Mouse (Mus musculus) brain, adult 2 months (tissue): Measurements from ENCODE around the gene Ebi3.

Experiments
- DNase-seq: peaks from one replicate; pipeline ENCODE4 v3.0.0; 2011; ENCODE audit warnings: low read depth, low spot score

The Ebi3 gene

DNA sequence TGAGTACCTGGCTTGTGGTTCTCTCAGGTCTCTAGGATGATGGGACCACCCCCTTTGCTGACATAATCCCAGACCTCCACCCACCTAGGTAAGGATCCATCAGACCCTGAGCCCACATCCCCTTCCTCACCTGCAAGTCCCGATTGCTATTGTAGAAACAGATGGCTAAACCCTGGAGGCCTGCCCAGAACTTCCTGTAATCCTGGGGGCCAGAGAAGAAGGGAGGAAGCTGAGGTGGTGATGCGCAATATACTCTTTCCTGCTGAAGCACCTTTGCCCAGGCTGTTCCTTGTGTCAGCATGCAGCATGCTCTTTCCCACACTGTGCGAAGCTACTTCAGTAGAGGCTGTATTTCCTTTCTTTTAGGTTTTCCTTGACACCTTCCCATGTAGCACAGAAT, 50.6 kb downstream of the Ebi3 start:
- DNase-seq: peak; percentile 63

DNA sequence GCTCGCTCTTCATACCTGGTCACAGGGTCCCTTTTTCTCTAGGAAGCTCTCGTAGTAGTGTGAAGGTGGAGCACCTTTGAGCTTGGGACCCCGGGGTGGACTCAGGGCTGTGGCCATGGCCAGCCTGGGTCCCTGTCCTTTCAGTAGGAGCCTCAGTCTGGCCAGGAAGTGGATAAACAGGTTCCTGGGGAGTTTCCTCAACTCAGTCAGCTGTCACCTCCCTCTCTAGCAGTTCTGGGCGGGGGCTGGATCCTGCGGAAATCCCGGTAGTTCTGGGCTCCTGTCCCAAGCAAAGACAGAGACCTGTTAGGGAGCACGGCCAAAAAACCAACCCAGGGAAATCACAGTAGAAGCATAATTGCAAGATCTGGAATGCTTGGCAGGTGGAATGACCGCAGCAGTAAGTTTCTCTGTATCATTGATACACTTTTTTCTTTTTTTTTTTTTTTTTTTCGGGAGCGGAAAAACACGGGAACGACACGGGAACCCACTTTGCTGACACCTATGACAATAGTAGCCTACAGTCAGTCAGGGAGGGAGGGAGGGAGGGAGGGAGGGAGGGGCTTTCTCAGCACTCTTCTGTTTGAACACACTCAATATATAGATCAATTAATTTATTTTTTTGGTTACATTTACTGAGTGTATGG, 53.1 kb downstream of the Ebi3 start, which contains the start of the genes Stap2 and Mpnd:
Gene Stap2 (minus strand): TSS at position 170 of the 647 bp plus-strand sequence.
Gene Mpnd (plus strand): TSS at position 297 of the 647 bp plus-strand sequence.
- peak; percentile 96 for DNase-seq
